Mouse (Mus musculus) left cerebral cortex, postnatal 4 days (tissue): ENCODE results near the gene Psmb3. TPM values are rescaled to one million over a fixed set of nuclear protein-coding genes. Genes with fewer than 3 reads are reported as not detected.
A peak's percentile ranks its signal among the peaks of the same experiment; 100 is the strongest.

Experiments
- DNase-seq: peaks from one replicate; pipeline ENCODE4 v3.0.0-alpha.2; 2022
- intact Hi-C: fragments of 180-260 bp; cut with DNase I; formaldehyde crosslinking; loops from one replicate; pipeline ENCODE4 v1.15.1; 2025
- total RNA-seq, 2 experiments: library from RNA; stranded (reverse); gene quantifications; 2 replicates each; pipeline ENCODE4 v1.2.3; 2021

The Psmb3 gene
- total RNA-seq, 2 experiments from 2014 or later: 168 to 172 TPM

GRCm38 (mm10) chr11:97666221-97666620 lies 37.0 kb upstream of the Psmb3 start:
- intact Hi-C loops: no loop called here
- no peak for DNase-seq

- intact Hi-C loops: no loop called here
- no peak for DNase-seq
Observed at GRCm38 (mm10) chr11:97666794-97667193, 36.4 kb upstream of the Psmb3 start.

- no peak for DNase-seq
- intact Hi-C loops: no loop called here
Observed at GRCm38 (mm10) chr11:97668160-97668559, 35.0 kb upstream of the Psmb3 start.

GRCm38 (mm10) chr11:97669268-97669667 lies 33.9 kb upstream of the Psmb3 start:
- intact Hi-C loops: no loop called here
- DNase-seq: no peak

GRCm38 (mm10) chr11:97669829-97670228 lies 33.4 kb upstream of the Psmb3 start:
- intact Hi-C loops: no loop called here
- DNase-seq: peak; percentile 62

- intact Hi-C loops: no loop called here
- no peak for DNase-seq
Observed at GRCm38 (mm10) chr11:97670234-97671176, 32.7 kb upstream of the Psmb3 start.

- DNase-seq: no peak
- intact Hi-C loops: no loop called here
Observed at GRCm38 (mm10) chr11:97671177-97671527, 32.0 kb upstream of the Psmb3 start.

- no peak for DNase-seq
- intact Hi-C loops: no loop called here
Observed at GRCm38 (mm10) chr11:97673148-97673547, 30.1 kb upstream of the Psmb3 start.

- intact Hi-C loops: no loop called here
- no peak for DNase-seq
Observed at GRCm38 (mm10) chr11:97676050-97676754, 27.0 kb upstream of the Psmb3 start.

GRCm38 (mm10) chr11:97677381-97677780 lies 25.8 kb upstream of the Psmb3 start:
- intact Hi-C loops: no loop called here
- DNase-seq: no peak

GRCm38 (mm10) chr11:97677842-97678241 lies 25.4 kb upstream of the Psmb3 start:
- intact Hi-C loops: no loop called here
- no peak for DNase-seq

- intact Hi-C loops: no loop called here
- no peak for DNase-seq
Observed at GRCm38 (mm10) chr11:97678301-97678700, 24.9 kb upstream of the Psmb3 start.

- intact Hi-C loops: loop anchor here (10.0 kb wide), 1 partner anchor 146 kb away; no protein-coding TSS in a partner anchor
- peak; percentile 90 for DNase-seq
Observed at GRCm38 (mm10) chr11:97680430-97680829, 22.8 kb upstream of the Psmb3 start.

- intact Hi-C loops: loop anchor here (10.0 kb wide), 1 partner anchor 148 kb away; no protein-coding TSS in a partner anchor
- DNase-seq: no peak
Observed at GRCm38 (mm10) chr11:97682504-97683055, 20.6 kb upstream of the Psmb3 start.

- DNase-seq: no peak
- intact Hi-C loops: loop anchor here (10.0 kb wide), 1 partner anchor 149 kb away; no protein-coding TSS in a partner anchor
Observed at GRCm38 (mm10) chr11:97684063-97684680, 19.0 kb upstream of the Psmb3 start.

- intact Hi-C loops: loop anchor here (5.0 to 10.0 kb wide), 3 partner anchors 32 to 150 kb away; no protein-coding TSS in a partner anchor
- no peak for DNase-seq
Observed at GRCm38 (mm10) chr11:97684766-97685165, 18.4 kb upstream of the Psmb3 start.

GRCm38 (mm10) chr11:97685613-97686321 lies 17.4 kb upstream of the Psmb3 start, which contains the start of gene Cisd3:
Gene Cisd3 (plus strand): TSS chr11:97685826.
- intact Hi-C loops: loop anchor here (5.0 to 10.0 kb wide), 3 partner anchors 33 to 151 kb away; no protein-coding TSS in a partner anchor
- peak; percentile 73 for DNase-seq

- no peak for DNase-seq
- intact Hi-C loops: loop anchor here (5.0 to 10.0 kb wide), 3 partner anchors 34 to 152 kb away; no protein-coding TSS in a partner anchor
Observed at GRCm38 (mm10) chr11:97686322-97686908, 16.8 kb upstream of the Psmb3 start.

GRCm38 (mm10) chr11:97687061-97687460 lies 16.1 kb upstream of the Psmb3 start:
- intact Hi-C loops: loop anchor here (5.0 to 10.0 kb wide), 3 partner anchors 35 to 152 kb away; no protein-coding TSS in a partner anchor

More at GRCm38 (mm10) chr11:97687061-97687460, 16.1 kb upstream of the Psmb3 start:
- DNase-seq: no peak
